Mouse (Mus musculus) midbrain, embryonic 10.5 days (tissue): ENCODE results near the gene Grm1. TPM values are rescaled to one million over a fixed set of nuclear protein-coding genes. Genes with fewer than 3 reads are reported as not detected.

Experiments
- DNase-seq: peaks from one replicate; pipeline ENCODE4 v3.0.0-alpha.2; 2017; ENCODE audit warnings: low spot score
- H3K27ac ChIP-seq: fragments of 300-500 bp; sonication (generic); replicated peaks from 2 replicates; pipeline ENCODE4 v1.5.1; 2016; ENCODE audit warnings: mild to moderate bottlenecking
- H3K27me3 ChIP-seq: fragments of 300-500 bp; sonication (generic); 2 replicates; pipeline ENCODE4 v1.6.1; 2016; ENCODE audit warnings: low read depth, mild to moderate bottlenecking; ENCODE audit not compliant: poor library complexity, severe bottlenecking
- H3K36me3 ChIP-seq: fragments of 300-500 bp; sonication (generic); 2 replicates; pipeline ENCODE4 v1.6.1; 2016; ENCODE audit warnings: mild to moderate bottlenecking, moderate library complexity
- H3K4me1 ChIP-seq: fragments of 300-500 bp; sonication (generic); 2 replicates; pipeline ENCODE4 v1.6.1; 2016
- H3K4me3 ChIP-seq: fragments of 300-500 bp; sonication (generic); 2 replicates; pipeline ENCODE4 v1.5.1; 2016; ENCODE audit warnings: mild to moderate bottlenecking, moderate library complexity
- H3K9me3 ChIP-seq: fragments of 300-500 bp; sonication (generic); replicated peaks from 2 replicates; pipeline ENCODE4 v1.6.1; 2016; ENCODE audit warnings: mild to moderate bottlenecking
- WGBS: fragments of 180-500 bp; shearing (Covaris S2); methylation state at CpG from one replicate; pipeline ENCODE4 v1.1.7; 2016; 5-methylcytosine and 5-hydroxymethylcytosine counted together
- polyA plus RNA-seq: library from polyadenylated mRNA; unstranded; fragments of >200 nt; fragmentation: Nextera tagmentation; extraction: Ambion mirVana; gene quantifications from 2 replicates; pipeline ENCODE4 v1.2.1, GENCODE M21; 2016

The Grm1 gene
- polyA plus RNA-seq, 1 experiment from 2014 or later: 0.01 TPM

DNA sequence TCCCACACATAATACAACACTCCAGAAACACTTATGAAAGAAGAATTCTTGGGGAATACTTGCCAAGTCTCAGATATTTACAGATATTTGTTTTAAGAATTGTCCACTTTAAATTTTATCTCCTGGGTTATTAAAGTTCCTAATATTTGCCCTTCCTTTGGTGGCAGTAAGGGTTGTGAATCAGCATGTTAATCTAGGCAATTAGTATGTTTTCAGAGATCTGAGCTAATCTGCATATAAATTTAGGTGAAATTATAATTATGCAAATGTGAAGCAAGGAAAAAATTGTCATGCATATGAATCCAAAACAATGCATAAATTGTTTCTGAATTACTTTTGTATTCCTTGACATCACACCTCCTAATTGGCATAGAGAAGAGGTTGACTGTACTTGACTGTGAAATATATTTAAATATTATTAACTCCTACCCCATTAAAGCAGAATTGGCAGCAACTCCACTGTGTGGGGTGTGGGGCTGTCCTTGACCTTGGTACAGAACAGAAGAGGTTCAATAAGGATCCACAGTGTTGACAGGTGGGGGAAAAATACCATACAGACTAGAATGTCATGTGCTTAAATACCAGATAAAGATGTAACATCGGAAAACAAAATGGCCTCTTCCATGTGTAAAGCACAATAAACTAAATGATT is 37.6 kb downstream of the Grm1 start:
- Histone ChIP-seq H3K9me3 (no peaks in the 10 kb centered on the region), H3K36me3 (no peaks in the 10 kb centered on the region), H3K4me1 (no peaks in the 10 kb centered on the region), H3K27me3 (no peaks in the 10 kb centered on the region), H3K4me3 (no peak overlapping the region), H3K27ac (no peak overlapping the region)
- WGBS: 91% methylated on average over 1 of the region's 1 CpGs
- DNase-seq: no peak

DNA sequence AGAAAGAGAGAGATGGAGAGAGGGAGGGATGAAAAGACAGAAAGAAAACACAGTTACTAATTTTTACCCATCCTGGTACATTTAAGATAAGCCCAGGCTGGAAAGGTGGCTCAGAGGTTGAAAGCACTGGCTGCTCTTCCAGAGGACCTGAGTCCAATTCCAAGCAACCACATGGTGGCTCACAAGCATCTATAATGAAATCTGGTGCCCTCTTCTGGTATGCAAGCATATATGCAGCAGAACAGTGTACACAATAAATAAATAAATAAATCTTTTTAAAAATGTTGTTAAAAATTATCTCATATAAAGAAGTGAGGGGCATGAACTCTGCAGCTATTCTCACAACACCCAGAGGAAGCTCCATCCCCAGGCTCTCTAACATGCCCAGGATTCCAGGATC is 42.8 kb downstream of the Grm1 start:
- no peak for DNase-seq
- H3K4me3 ChIP-seq: no peak overlapping the region
- H3K27ac ChIP-seq: no peak overlapping the region
- H3K9me3 ChIP-seq: no peaks in the 10 kb centered on the region
- H3K36me3 ChIP-seq: no peaks in the 10 kb centered on the region
- no peaks in the 10 kb centered on the region for H3K27me3 ChIP-seq
- H3K4me1 ChIP-seq: no peaks in the 10 kb centered on the region

DNA sequence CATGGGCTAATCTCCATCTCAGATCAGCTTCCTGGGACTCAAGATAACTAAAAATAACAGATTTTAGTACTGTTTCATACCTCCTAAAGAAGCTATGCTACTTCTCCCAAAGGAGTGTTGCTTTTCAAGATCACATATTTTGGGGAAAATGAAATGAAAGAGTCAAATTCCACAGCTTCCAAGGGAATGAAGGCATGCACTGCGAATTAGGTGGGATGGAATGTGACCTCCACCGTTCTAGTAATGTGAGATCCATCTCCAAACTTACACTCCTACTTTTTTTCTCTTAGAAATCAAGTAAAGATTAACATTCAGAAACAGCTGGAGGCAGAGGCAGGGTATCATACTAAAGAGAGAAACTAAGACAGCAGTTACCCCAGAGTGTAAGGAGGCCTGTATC is 49.9 kb downstream of the Grm1 start:
- 70% methylated on average over 2 of the region's 2 CpGs for WGBS
- no peak for DNase-seq

DNA sequence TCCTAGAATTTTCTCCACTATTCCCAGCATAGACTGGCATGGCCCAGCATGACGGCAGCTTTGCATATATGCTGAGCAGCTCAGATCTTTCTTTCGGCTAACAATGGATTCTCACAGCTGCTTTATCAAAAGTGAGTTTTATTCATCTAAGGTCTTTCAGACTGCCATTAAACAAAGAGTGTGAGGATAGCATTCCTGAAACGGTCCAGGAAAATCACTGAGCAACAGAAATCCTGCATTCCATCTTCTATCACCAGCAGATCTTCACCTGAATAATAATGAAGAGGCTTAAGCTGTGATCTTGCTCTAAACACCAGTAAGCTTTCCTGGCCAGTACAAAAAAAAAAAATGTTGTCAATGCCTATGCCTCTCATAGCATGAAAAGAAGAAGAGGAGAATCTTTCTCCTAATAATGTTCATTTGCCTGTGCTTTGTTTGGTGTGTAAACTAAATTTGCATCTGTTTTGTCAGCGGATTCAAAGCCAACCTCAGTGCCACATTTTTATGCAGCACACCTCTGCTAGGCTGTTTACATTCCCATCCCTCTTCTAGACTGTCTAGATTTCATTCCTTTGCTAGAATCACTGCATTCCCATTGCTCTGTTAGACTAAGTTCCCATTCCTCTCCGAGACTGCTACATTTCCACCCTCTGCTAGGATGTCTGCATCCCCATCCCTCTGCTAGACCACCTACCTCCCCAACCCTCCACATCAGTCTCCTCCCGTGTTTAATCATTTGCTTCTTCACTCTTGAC is 56.2 kb downstream of the Grm1 start:
- H3K4me3 ChIP-seq: no peak overlapping the region
- DNase-seq: no peak
- H3K27ac ChIP-seq: peak overlapping the region; percentile 77
- 37% methylated on average over 6 of the region's 6 CpGs for WGBS
- no peaks in the 10 kb centered on the region for H3K36me3 ChIP-seq
- H3K27me3 ChIP-seq: no peaks in the 10 kb centered on the region
- H3K4me1 ChIP-seq: peaks cover 18% of the 10 kb centered on the region
- no peaks in the 10 kb centered on the region for H3K9me3 ChIP-seq

More for the DNA sequence above, 49.9 kb downstream of the Grm1 start:
- Histone ChIP-seq H3K36me3 (no peaks in the 10 kb centered on the region), H3K27ac (no peak overlapping the region), H3K4me1 (no peaks in the 10 kb centered on the region), H3K4me3 (no peak overlapping the region), H3K9me3 (no peaks in the 10 kb centered on the region), H3K27me3 (no peaks in the 10 kb centered on the region)

DNA sequence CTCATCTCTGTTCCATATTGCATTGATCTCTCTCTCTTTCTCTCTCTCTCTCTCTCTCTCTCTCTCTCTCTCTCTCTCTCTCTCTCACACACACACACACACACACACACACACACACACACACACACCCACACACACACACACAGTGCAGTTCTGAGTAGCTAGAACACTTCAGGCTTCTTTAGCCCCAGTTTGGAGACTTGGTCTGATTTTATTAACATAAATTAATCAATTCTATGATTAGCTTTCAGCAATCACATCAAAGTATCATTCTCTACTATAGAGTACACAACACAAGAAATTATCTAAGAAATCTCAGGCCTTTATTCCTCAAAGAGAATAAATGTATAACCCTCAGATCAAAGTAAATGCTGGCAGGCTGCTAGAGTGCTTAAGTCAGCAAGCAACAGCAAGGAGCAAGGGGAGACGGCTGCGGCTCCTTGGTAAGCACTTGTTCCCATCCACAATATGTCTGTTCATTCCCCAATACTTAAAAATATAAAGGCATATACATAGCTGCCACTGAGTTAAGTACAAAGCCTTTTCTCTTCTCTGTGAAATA is 63.1 kb downstream of the Grm1 start:
- H3K27me3 ChIP-seq: no peaks in the 10 kb centered on the region
- DNase-seq: no peak
- WGBS: 83% methylated on average over 2 of the region's 2 CpGs
- no peak overlapping the region for H3K27ac ChIP-seq
- H3K9me3 ChIP-seq: no peaks in the 10 kb centered on the region
- H3K4me1 ChIP-seq: no peaks in the 10 kb centered on the region
- H3K36me3 ChIP-seq: no peaks in the 10 kb centered on the region
- no peak overlapping the region for H3K4me3 ChIP-seq

DNA sequence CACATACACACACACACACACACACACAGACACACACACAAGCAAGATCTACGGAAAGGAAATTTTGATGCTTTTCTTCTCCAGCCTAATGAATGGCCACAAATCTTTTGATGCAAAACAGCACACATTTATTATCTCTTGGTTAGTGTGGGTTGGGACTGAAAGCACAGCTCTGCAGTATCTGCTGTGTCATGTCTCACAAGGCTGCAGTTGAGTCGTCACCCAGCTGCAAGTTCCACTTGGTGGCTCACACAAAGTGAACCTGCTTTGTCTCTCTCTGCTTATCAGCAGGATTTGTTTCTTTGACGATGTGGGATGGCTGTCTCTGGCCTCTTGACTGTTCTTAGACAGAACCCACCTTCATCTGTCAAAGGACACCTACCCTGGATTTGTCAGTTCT is 68.5 kb downstream of the Grm1 start:
- DNase-seq: no peak
- Histone ChIP-seq H3K4me3 (no peak overlapping the region), H3K27ac (no peak overlapping the region), H3K36me3 (no peaks in the 10 kb centered on the region), H3K4me1 (no peaks in the 10 kb centered on the region), H3K9me3 (no peaks in the 10 kb centered on the region), H3K27me3 (no peaks in the 10 kb centered on the region)
- 66% methylated on average over 3 of the region's 3 CpGs for WGBS

DNA sequence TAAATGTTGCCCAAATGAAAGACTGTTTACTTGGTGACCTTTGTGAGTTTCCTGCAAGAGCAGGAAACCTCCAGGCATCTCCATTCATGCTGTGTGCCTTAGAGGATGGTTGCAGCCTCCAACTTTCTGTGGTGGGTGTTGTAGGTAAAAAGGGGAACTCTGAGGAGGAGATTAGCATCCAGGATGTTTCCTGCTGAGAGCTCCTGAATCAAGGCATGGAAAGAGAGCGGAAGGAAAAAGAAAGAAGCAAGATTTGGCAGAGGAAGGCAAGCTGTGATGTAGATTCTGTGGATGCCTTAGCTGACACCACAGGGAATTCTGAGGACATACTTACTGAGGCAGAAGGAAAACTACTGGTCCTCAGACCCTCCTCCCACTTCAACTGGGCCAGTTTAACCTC is 85.4 kb downstream of the Grm1 start:
- no peaks in the 10 kb centered on the region for H3K9me3 ChIP-seq
- no peaks in the 10 kb centered on the region for H3K27me3 ChIP-seq
- no peak overlapping the region for H3K27ac ChIP-seq
- 21% methylated on average over 1 of the region's 1 CpGs for WGBS
- H3K4me1 ChIP-seq: no peaks in the 10 kb centered on the region
- H3K36me3 ChIP-seq: no peaks in the 10 kb centered on the region
- DNase-seq: no peak
- H3K4me3 ChIP-seq: no peak overlapping the region

DNA sequence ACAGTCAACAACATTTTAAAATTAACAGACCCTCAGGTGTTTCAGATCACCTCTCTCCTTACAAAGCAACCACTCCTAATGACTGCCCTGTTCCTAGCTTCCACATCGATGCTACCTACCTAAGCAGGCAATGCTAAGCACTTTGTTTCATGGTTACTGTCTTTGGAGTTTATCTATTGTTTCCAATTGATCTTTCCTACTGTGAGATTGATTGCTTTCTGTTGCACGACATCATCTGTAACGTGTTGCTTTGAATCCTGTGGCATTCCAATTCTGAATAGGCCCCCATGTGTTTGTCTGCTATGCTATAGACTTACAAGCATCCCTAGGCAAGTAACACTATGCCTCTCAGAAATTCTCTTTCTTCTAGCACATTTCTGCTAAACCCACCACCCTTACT is 90.4 kb downstream of the Grm1 start:
- H3K27me3 ChIP-seq: no peaks in the 10 kb centered on the region
- H3K27ac ChIP-seq: no peak overlapping the region
- 70% methylated on average over 3 of the region's 3 CpGs for WGBS
- H3K9me3 ChIP-seq: no peaks in the 10 kb centered on the region
- H3K4me1 ChIP-seq: no peaks in the 10 kb centered on the region
- DNase-seq: no peak
- no peak overlapping the region for H3K4me3 ChIP-seq
- H3K36me3 ChIP-seq: no peaks in the 10 kb centered on the region

DNA sequence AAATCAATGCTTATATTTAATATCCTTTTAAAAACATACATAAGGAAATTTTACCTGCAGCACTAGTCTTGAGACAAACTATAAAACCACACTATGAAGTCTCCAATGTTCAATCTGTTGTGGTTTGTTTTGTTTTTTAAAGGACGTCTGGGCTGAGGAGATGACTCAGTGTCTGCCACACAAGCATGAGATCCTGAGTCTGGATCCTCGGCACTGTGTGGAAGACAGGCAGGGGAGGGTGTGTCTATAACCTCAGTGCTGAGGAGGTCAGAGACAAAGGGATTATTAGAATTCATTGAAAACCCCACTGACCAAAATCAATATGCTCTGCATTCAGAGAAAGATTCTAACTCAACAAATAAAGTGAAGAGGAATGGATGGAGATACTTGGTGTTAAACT is 110.8 kb downstream of the Grm1 start:
- no peak overlapping the region for H3K27ac ChIP-seq
- no peaks in the 10 kb centered on the region for H3K36me3 ChIP-seq
- H3K9me3 ChIP-seq: no peaks in the 10 kb centered on the region
- H3K27me3 ChIP-seq: no peaks in the 10 kb centered on the region
- WGBS: 62% methylated on average over 2 of the region's 2 CpGs
- H3K4me3 ChIP-seq: no peak overlapping the region
- DNase-seq: no peak
- H3K4me1 ChIP-seq: no peaks in the 10 kb centered on the region

DNA sequence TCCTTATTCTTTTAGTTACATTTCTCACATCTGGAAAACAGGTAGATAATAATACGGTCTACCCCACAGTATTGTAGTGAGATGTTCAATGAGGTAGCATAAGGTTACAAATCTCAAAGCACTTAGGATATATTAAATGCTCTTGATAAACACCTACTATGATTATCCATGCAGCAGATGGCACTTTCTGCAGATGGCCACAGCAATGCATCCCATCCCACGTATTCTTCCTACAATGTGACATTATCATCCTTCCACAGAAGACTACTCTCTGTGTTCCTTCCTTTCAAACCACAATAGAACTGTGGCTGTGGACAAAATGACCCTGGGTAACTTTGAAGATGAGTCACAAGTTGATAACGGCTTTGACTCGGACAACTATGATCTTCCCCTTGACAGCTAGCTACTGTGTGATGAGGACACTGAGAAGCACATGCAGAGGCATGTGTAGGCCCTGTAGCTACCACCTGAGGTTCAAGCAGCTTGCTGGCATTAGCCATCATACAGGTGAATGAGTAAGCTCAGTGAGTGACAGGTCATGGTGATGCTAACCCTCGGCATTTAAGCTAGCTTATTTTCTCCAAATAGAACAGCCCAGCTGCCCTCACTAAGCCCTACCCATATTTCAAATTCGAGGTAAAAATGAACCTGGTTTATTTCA is 117.5 kb downstream of the Grm1 start:
- Histone ChIP-seq H3K27me3 (no peaks in the 10 kb centered on the region), H3K4me1 (no peaks in the 10 kb centered on the region), H3K9me3 (peaks cover 10% of the 10 kb centered on the region; the same call in 1 of the 2 replicates), H3K4me3 (no peak overlapping the region), H3K36me3 (no peaks in the 10 kb centered on the region), H3K27ac (no peak overlapping the region)
- WGBS: 84% methylated on average over 6 of the region's 6 CpGs
- no peak for DNase-seq

DNA sequence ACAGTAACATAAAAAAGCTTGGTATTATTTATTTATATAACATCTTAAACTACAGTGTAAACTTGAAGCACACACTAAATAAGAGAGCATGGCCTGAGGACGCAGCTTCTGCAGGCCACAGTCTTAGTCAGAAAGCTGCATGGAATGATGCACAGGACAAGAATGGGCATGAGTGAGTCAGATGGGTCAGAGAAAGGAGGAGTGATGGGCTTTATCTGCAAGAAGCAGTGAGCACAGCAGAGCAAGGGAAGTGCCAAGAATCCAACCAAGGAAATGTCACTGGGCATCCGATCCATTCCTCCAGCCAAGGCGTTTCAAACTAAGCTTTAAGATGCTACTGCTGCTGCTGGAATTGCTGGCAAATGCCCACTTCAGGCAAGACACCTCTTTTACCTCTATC is 131.6 kb downstream of the Grm1 start:
- 86% methylated on average over 3 of the region's 3 CpGs for WGBS

DNA sequence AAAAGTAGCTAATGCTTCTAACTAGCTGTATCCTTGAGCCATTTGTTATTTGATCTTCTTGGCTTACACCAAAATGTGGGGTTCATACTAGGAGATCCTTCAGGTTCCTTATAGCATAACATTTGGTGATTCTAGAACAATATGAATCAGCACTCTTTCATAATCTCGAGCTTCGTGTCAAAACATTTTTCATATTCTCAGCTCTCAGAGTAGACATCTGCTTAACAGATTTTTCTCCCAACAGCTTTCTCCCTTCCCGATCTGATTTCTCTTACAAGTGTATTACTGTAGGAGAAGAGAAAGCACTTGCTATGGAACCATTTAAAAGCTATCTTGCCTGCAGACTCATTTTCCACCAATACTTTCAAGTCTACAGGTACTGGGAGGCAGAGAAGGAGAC is 133.0 kb downstream of the Grm1 start:
- Histone ChIP-seq H3K4me1 (no peaks in the 10 kb centered on the region), H3K27ac (no peak overlapping the region), H3K9me3 (no peaks in the 10 kb centered on the region), H3K36me3 (no peaks in the 10 kb centered on the region), H3K27me3 (no peaks in the 10 kb centered on the region), H3K4me3 (no peak overlapping the region)
- DNase-seq: no peak
- WGBS: 94% methylated on average over 3 of the region's 3 CpGs

More for the DNA sequence above, 131.6 kb downstream of the Grm1 start:
- no peak for DNase-seq
- Histone ChIP-seq H3K9me3 (no peaks in the 10 kb centered on the region), H3K36me3 (no peaks in the 10 kb centered on the region), H3K4me3 (no peak overlapping the region), H3K4me1 (no peaks in the 10 kb centered on the region), H3K27me3 (no peaks in the 10 kb centered on the region), H3K27ac (no peak overlapping the region)

DNA sequence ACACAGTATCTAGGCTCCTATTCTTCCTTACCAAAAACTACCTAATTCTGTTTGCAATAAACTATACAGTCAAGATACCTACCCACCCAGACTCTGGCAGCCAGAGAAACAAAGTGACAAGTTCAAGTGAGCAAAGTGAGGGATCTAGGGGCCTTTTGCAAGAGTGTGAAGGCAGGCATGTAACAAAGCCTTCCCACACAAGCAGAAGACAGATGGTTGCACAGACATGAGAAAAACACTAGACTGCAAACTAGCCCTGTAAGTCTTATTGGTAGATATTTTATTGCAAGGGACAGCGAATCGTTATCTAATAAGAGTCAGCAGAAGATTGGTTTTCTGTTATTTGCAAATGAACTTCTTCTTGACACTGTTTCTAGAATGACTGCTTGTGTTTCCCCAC is 134.6 kb downstream of the Grm1 start:
- no peak overlapping the region for H3K27ac ChIP-seq
- no peaks in the 10 kb centered on the region for H3K27me3 ChIP-seq
- no peak overlapping the region for H3K4me3 ChIP-seq
- 98% methylated on average over 2 of the region's 2 CpGs for WGBS
- no peaks in the 10 kb centered on the region for H3K9me3 ChIP-seq
- no peak for DNase-seq
- H3K36me3 ChIP-seq: no peaks in the 10 kb centered on the region
- no peaks in the 10 kb centered on the region for H3K4me1 ChIP-seq
